10 mouse cellular contexts compared by ENCODE assay signal in genomic region chr11:20247146-20247855, GRCm38 (mm10). TPM values are rescaled to one million over a fixed set of nuclear protein-coding genes. Genes with fewer than 3 reads are reported as not detected.
DNase-seq lines count a peak whose midpoint lies in the region; ATAC-seq and TF ChIP-seq lines count a peak whose summit lies in the region.
"Had no signal": no experiment of that assay in that cellular context is flagged by ENCODE, and none has a peak within 500 bp of the region (broad histone marks: within the 10 kb centered on the region; RNA-seq: fewer than 3 reads in every experiment).

No protein-coding gene starts in this region.

- H3K36me3 ChIP-seq in heart, embryonic 10.5 days: peaks cover 23% of the 10 kb centered on the region
- H3K36me3 ChIP-seq in lung, embryonic 14.5 days (ENCODE audit: insufficient read depth): peaks cover 33% of the 10 kb centered on the region; the same call in 1 of the 2 replicates
- H3K36me3 ChIP-seq in hindbrain, embryonic 12.5 days: peaks cover 8% of the 10 kb centered on the region
- no peaks in the 10 kb centered on the region for H3K36me3 ChIP-seq in myocyte (ENCODE audit: control insufficient read depth, insufficient read depth)

- peaks cover 38% of the 10 kb centered on the region for H3K79me2 ChIP-seq in myocyte (ENCODE audit: control insufficient read depth, insufficient read depth)

- no peak overlapping the region for H3ac ChIP-seq in myocyte (ENCODE audit: control insufficient read depth, insufficient read length)

- WGBS in heart, embryonic 10.5 days: 82% methylated on average over 8 of the region's 8 CpGs
- WGBS in lung, embryonic 14.5 days: 75% methylated on average over 8 of the region's 8 CpGs
- 79% methylated on average over 8 of the region's 8 CpGs for WGBS in hindbrain, embryonic 12.5 days

- no peak for TF ChIP-seq POLR2A in myocyte (IDR thresholded peaks at IDR 0.05; ENCODE audit: insufficient read length, low read depth)

- H3K9me3 ChIP-seq in heart, embryonic 10.5 days: no peaks in the 10 kb centered on the region
- no peaks in the 10 kb centered on the region for H3K9me3 ChIP-seq in lung, embryonic 14.5 days (ENCODE audit: low read depth, low read length)
- no peaks in the 10 kb centered on the region for H3K9me3 ChIP-seq in hindbrain, embryonic 12.5 days (replicated peaks)

- H3K27ac ChIP-seq in heart, embryonic 10.5 days: no peak overlapping the region
- H3K27ac ChIP-seq in lung, embryonic 14.5 days (ENCODE audit: low read depth): no peak overlapping the region; the same call in 1 of the 2 replicates
- no peak overlapping the region for H3K27ac ChIP-seq in hindbrain, embryonic 12.5 days

- 0 out of 2 replicates have a peak overlapping the region, but pooled peaks have one; percentile 96 for H3K4me3 ChIP-seq in heart, embryonic 10.5 days
- peak overlapping the region; percentile 97; the same call in 1 of the 2 replicates for H3K4me3 ChIP-seq in lung, embryonic 14.5 days (ENCODE audit: low read depth, low read length)
- 0 out of 2 replicates have a peak overlapping the region, but pooled peaks have one; percentile 92 for H3K4me3 ChIP-seq in hindbrain, embryonic 12.5 days
- no peak overlapping the region for H3K4me3 ChIP-seq in myocyte

- no peak for TF ChIP-seq CTCF in lung, embryonic 14.5 days (IDR thresholded peaks at IDR 0.05; ENCODE audit: low read depth)

- peak overlapping the region; percentile 88 for H3K4me2 ChIP-seq in lung, embryonic 14.5 days
- H3K4me2 ChIP-seq in hindbrain, embryonic 12.5 days (replicated peaks): peak overlapping the region; percentile 87
- H3K4me2 ChIP-seq in myocyte (ENCODE audit: low read depth): peak overlapping the region; percentile 40

- H3K4me1 ChIP-seq in heart, embryonic 10.5 days: peaks cover 57% of the 10 kb centered on the region
- H3K4me1 ChIP-seq in lung, embryonic 14.5 days (ENCODE audit: insufficient read depth): peaks cover 8% of the 10 kb centered on the region
- peaks cover 32% of the 10 kb centered on the region for H3K4me1 ChIP-seq in hindbrain, embryonic 12.5 days

- no peaks in the 10 kb centered on the region for H3K27me3 ChIP-seq in heart, embryonic 10.5 days (ENCODE audit: insufficient read depth, poor library complexity, severe bottlenecking)
- no peaks in the 10 kb centered on the region for H3K27me3 ChIP-seq in lung, embryonic 14.5 days (ENCODE audit: insufficient read depth, low read length)
- H3K27me3 ChIP-seq in hindbrain, embryonic 12.5 days: no peaks in the 10 kb centered on the region
- no peaks in the 10 kb centered on the region for H3K27me3 ChIP-seq in myocyte (ENCODE audit: control insufficient read depth, insufficient read depth, insufficient read length)

- ATAC-seq in lung, embryonic 14.5 days (ENCODE audit: insufficient read depth): no peak
- no peak for ATAC-seq in hindbrain, embryonic 12.5 days (ENCODE audit: low FRiP score)

- peak; percentile 35 for DNase-seq in heart, embryonic 10.5 days (ENCODE audit: low spot score)
- DNase-seq in heart, adult 18-20 months: no peak
- no peak for DNase-seq in lung, embryonic 14.5 days
- no peak for DNase-seq in lung, postnatal 14 days
- no peak for DNase-seq in yolk sac, embryonic 10.5 days (ENCODE audit: low spot score)
- DNase-seq in right cerebral cortex, adult 2 months (ENCODE audit: low spot score in 2 of 2): no peak
- DNase-seq: gastrocnemius, postnatal 25 days; thymus, adult 18-20 months had no signal

- H3K9ac ChIP-seq in lung, embryonic 14.5 days: no peak overlapping the region
- no peak overlapping the region for H3K9ac ChIP-seq in hindbrain, embryonic 12.5 days

TF ChIP-seq in myocyte, 11 proteins besides CTCF, POLR2A, EP300 and RAD21:
- TF ChIP-seq MAX (IDR thresholded peaks at IDR 0.05; ENCODE audit: low read depth): no peak
- no peak for TF ChIP-seq TCF3 (IDR thresholded peaks at IDR 0.05; ENCODE audit: insufficient read length, low read depth)
- no peak for TF ChIP-seq REST (IDR thresholded peaks at IDR 0.05; ENCODE audit: insufficient read depth, insufficient read length)
- no peak for TF ChIP-seq USF1 (IDR thresholded peaks at IDR 0.05; ENCODE audit: low read depth)
- no peak for TF ChIP-seq SRF (IDR thresholded peaks at IDR 0.05; ENCODE audit: control insufficient read depth, insufficient read length, low read depth)
- TF ChIP-seq POLR2AphosphoS2 (IDR thresholded peaks at IDR 0.05; ENCODE audit: insufficient read length, low read depth): no peak
- TF ChIP-seq MYOG (IDR thresholded peaks at IDR 0.05; ENCODE audit: control insufficient read depth in 1 of 3, insufficient read depth in 1 of 3, insufficient read length in 2 of 3, low read depth in 2 of 3): no peak
- TF ChIP-seq MYOD1 (IDR thresholded peaks at IDR 0.05; ENCODE audit: control insufficient read depth in 1 of 3, insufficient read length in 2 of 3, low read depth in 2 of 3): no peak
- TF ChIP-seq E2F4 (IDR thresholded peaks at IDR 0.05; ENCODE audit: insufficient read depth): no peak
- no peak for TF ChIP-seq TCF12 (IDR thresholded peaks at IDR 0.05; ENCODE audit: insufficient read depth, poor library complexity, severe bottlenecking)
- no peak for TF ChIP-seq CEBPB (IDR thresholded peaks at IDR 0.05; ENCODE audit: insufficient read depth, poor library complexity, severe bottlenecking)

RNA-seq across cellular contexts. Expression of gene Cep68, which starts 1.9 kb away (rescaled TPM):
- 39.0 and 40.8 TPM in 2 replicates for polyA plus RNA-seq in heart, embryonic 10.5 days (2016; fragmentation: Nextera tagmentation; extraction: Ambion mirVana)
- 10 to 100 TPM; 38.5 to 43.5 TPM for total RNA-seq in heart, adult 18-20 months (2021)
- 43.4 and 46.6 TPM in 2 replicates for polyA plus RNA-seq in lung, embryonic 14.5 days (2014; fragmentation: Nextera tagmentation; extraction: Ambion mirVana)
- 34.1 and 35.9 TPM in 2 replicates for polyA plus RNA-seq in hindbrain, embryonic 12.5 days (2016; fragmentation: Nextera tagmentation; extraction: Ambion mirVana)
- polyA plus RNA-seq in myocyte (2012; fragmentation: generic; extraction: Trizol): 9.3 TPM

RNA-seq across cellular contexts. Expression of gene Rab1a, which starts 46.1 kb away (rescaled TPM):
- 207 and 233 TPM in 2 replicates for polyA plus RNA-seq in heart, embryonic 10.5 days (2016; fragmentation: Nextera tagmentation; extraction: Ambion mirVana)
- 100 to 1,000 TPM; 125 to 136 TPM for total RNA-seq in heart, adult 18-20 months (2021)
- 241 and 258 TPM in 2 replicates for polyA plus RNA-seq in lung, embryonic 14.5 days (2014; fragmentation: Nextera tagmentation; extraction: Ambion mirVana)
- 271 and 302 TPM in 2 replicates for polyA plus RNA-seq in hindbrain, embryonic 12.5 days (2016; fragmentation: Nextera tagmentation; extraction: Ambion mirVana)
- 107 TPM for polyA plus RNA-seq in myocyte (2012; fragmentation: generic; extraction: Trizol)
